Mouse (Mus musculus) midbrain, embryonic 11.5 days (tissue): Measurements from ENCODE around the gene Olfr56. TPM values are rescaled to one million over a fixed set of nuclear protein-coding genes. Genes with fewer than 3 reads are reported as not detected.

Experiments used
- ATAC-seq: fragments of 200-750 bp; cut with Nextera tagmentation; 2 replicates; pipeline ENCODE4 v1.8.0; 2017; ENCODE audit warnings: moderate TSS enrichment, moderate library complexity; ENCODE audit not compliant: low FRiP score
- DNase-seq: peaks from one replicate; pipeline ENCODE4 v3.0.0; 2015; ENCODE audit warnings: low spot score; ENCODE audit errors: missing footprints
- H3K27ac ChIP-seq: fragments of 300-500 bp; sonication (generic); 2 replicates; pipeline ENCODE4 v1.5.1; 2014; ENCODE audit warnings: low read depth, low read length
- H3K27me3 ChIP-seq: fragments of 300-500 bp; sonication (generic); 2 replicates; pipeline ENCODE4 v1.6.1; 2014; ENCODE audit warnings: mild to moderate bottlenecking, low read length, moderate library complexity, mixed read lengths; ENCODE audit not compliant: control insufficient read depth, insufficient read depth
- H3K36me3 ChIP-seq: fragments of 300-500 bp; sonication (generic); 2 replicates; pipeline ENCODE4 v1.6.1; 2014; ENCODE audit warnings: mild to moderate bottlenecking, low read length, moderate library complexity, mixed read lengths; ENCODE audit not compliant: control insufficient read depth, insufficient read depth
- H3K4me1 ChIP-seq: fragments of 300-500 bp; sonication (generic); 2 replicates; pipeline ENCODE4 v1.6.1; 2014; ENCODE audit warnings: low read length; ENCODE audit not compliant: control insufficient read depth, insufficient read depth
- H3K4me2 ChIP-seq: fragments of 300-500 bp; sonication (generic); 2 replicates; pipeline ENCODE4 v1.6.1; 2014; ENCODE audit warnings: mild to moderate bottlenecking, moderate library complexity
- H3K4me3 ChIP-seq: fragments of 300-500 bp; sonication (generic); 2 replicates; pipeline ENCODE4 v1.5.1; 2014; ENCODE audit warnings: low read depth, low read length
- H3K9ac ChIP-seq: fragments of 300-500 bp; sonication (generic); 2 replicates; pipeline ENCODE4 v1.6.1; 2014; ENCODE audit warnings: low read length
- H3K9me3 ChIP-seq: fragments of 300-500 bp; sonication (generic); 2 replicates; pipeline ENCODE4 v1.6.1; 2016; ENCODE audit warnings: low read length; ENCODE audit not compliant: control insufficient read depth
- WGBS: fragments of 180-500 bp; shearing (Covaris S2); extraction: QIAGEN DNeasy Blood & Tissue Kit; methylation state at CpG from one replicate; pipeline ENCODE4 v1.1.7; 2014; 5-methylcytosine and 5-hydroxymethylcytosine counted together
- polyA plus RNA-seq: library from polyadenylated mRNA; unstranded; fragments of >200 nt; fragmentation: Nextera tagmentation; extraction: Ambion mirVana; gene quantifications from 2 replicates; pipeline ENCODE4 v1.2.1, GENCODE M21; 2014

Olfr56 gene
- polyA plus RNA-seq, 1 experiment from 2014 or later = not detected

DNA sequence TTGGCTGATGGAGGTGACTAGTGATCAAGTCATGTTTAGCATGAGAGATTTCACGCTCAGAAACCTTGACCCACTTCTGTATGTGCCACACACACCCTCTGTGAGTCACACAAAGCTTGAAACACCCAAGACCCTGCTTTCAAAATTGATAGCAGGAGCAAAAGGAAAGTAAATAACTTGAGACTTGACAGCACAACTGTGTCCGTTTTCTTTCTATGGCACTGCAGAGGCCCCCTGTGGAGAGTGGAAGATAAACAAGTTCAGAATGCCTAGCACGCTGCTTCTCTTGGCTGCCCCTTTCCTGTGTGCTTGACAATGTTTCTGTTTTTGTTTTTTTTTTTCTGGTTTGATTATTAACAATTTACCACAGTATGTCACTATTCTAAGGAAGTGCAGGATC lies 106.2 kb downstream of the Olfr56 start:
- H3K36me3 ChIP-seq = no peaks in the 10 kb centered on the region
- no peak overlapping the region for H3K4me3 ChIP-seq
- no peak overlapping the region for H3K4me2 ChIP-seq
- H3K27me3 ChIP-seq = no peaks in the 10 kb centered on the region
- H3K9me3 ChIP-seq = no peaks in the 10 kb centered on the region
- 47% methylated on average over 3 of the region's 3 CpGs for WGBS
- ATAC-seq (no peak), DNase-seq (no peak)
- H3K4me1 ChIP-seq = no peaks in the 10 kb centered on the region; the same call in 1 of the 2 replicates
- H3K27ac ChIP-seq = no peak overlapping the region
- H3K9ac ChIP-seq = no peak overlapping the region

DNA sequence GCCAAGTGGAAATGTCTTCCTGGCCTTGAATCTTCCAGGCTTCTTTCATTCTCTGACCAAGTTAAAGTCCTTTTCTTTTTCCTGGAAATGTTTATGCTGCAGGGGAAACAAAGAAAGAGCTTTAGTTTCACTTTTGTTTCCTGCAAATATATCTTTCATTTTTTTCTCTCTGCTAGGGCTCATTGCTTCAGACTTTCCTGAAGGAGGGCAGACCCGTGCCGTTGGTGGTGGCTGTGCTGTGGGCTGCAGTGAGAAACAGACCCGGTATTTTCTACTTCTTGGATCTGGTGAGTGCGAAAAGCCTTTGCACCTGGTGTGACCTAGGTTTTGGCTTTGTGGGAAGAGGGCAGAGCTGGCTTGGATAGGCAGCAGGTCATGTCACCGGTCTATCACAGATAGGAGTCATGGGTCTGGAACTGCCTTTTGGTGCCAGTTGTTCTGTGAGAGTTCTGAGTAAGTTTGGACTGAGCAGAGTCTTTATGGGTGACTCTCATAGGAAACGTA lies 108.2 kb downstream of the Olfr56 start:
- no peaks in the 10 kb centered on the region for H3K36me3 ChIP-seq
- ATAC-seq (no peak), DNase-seq (no peak)
- no peaks in the 10 kb centered on the region for H3K9me3 ChIP-seq
- H3K4me3 ChIP-seq = no peak overlapping the region
- H3K4me1 ChIP-seq = no peaks in the 10 kb centered on the region; the same call in 1 of the 2 replicates
- 83% methylated on average over 6 of the region's 6 CpGs for WGBS
- no peaks in the 10 kb centered on the region for H3K27me3 ChIP-seq
- H3K4me2 ChIP-seq = no peak overlapping the region
- no peak overlapping the region for H3K9ac ChIP-seq
- H3K27ac ChIP-seq = no peak overlapping the region

DNA sequence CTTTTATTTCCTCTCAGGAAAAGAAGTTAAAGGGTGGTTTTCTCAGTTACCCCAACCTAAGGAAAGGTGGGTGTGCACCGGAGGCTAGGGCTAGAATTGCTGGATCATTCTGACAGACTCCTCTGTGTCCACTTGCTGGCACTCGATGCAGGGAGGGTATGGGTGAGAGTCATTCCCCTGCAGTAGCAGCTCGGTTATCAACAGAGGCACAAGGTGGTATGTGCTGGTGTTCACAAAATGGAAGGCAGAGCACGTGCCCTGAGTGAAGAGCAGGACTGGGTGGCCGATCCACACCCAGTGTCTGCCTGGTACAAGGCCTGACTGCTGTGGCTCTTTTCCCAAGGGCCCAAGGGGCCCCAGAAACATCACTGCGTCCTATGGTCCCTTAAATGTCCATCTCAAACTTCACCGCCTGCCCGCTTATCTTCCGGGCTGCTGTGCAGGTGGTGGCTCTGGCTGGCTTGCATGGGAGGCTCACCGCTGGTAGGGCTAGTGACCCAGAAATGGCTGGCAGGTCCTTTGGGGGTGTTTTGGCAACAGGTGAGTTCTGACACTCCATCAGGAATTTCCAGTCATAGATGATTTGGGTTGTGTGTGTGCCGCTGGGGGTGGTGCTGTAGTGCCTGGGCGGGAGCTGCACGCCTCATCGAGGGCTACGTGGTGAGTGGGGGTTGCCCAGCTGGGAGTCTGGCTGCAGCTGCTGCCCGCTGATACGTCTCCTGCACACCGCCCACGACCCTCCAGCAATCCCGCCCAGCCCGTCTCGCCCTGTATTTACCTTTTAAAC lies 109.3 kb downstream of the Olfr56 start:
- Histone ChIP-seq H3K9ac (no peak overlapping the region), H3K27me3 (no peaks in the 10 kb centered on the region), H3K4me3 (no peak overlapping the region), H3K36me3 (no peaks in the 10 kb centered on the region), H3K4me2 (no peak overlapping the region), H3K27ac (no peak overlapping the region), H3K9me3 (no peaks in the 10 kb centered on the region), H3K4me1 (no peaks in the 10 kb centered on the region; the same call in 1 of the 2 replicates)
- DNase-seq (no peak), ATAC-seq (peak; percentile 64; the same call in 1 of the 2 replicates)
- WGBS = 44% methylated on average over 22 of the region's 22 CpGs

DNA sequence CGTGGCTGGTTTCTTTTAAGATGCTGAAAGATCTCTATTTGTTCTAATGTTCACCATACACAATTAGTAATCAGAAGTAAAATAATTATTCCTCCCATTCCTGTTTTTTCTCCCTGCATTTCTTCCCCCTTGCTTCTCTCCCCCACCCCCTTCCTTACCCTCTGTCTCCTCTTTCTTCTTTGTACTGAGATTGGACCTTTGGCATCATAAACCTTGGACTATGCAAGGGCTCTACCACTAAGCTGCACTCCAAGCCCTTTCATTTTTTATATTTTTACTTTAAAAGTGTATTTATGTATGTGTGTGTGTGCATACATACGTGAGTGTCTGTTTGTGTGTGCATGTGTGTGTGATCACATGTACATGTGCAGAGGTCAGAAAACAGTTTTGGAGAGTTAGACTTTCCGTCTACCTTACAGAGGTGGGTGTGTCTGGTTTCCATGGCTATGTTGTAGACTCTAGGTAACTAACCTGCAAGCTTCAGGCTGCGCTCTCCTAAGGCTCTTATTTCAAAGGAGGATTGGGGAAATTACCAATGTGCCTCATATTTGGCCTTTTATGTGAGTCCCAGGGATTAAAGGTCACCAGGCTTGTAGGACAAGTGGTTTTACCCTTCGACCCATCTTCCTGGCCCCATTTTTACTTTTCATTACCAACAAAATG lies 110.4 kb downstream of the Olfr56 start:
- no peak overlapping the region for H3K27ac ChIP-seq
- no peak for DNase-seq
- H3K4me1 ChIP-seq = no peaks in the 10 kb centered on the region; the same call in 1 of the 2 replicates
- H3K4me2 ChIP-seq = no peak overlapping the region
- WGBS = 88% methylated on average over 5 of the region's 5 CpGs
- H3K36me3 ChIP-seq = no peaks in the 10 kb centered on the region
- no peaks in the 10 kb centered on the region for H3K9me3 ChIP-seq
- no peak overlapping the region for H3K4me3 ChIP-seq
- H3K27me3 ChIP-seq = no peaks in the 10 kb centered on the region
- no peak overlapping the region for H3K9ac ChIP-seq
- no peak for ATAC-seq

GRCm38 (mm10) chr11:49089735-49090507 lies 111.2 kb downstream of the Olfr56 start:
- Histone ChIP-seq H3K4me3 (no peak overlapping the region), H3K27me3 (no peaks in the 10 kb centered on the region), H3K4me1 (no peaks in the 10 kb centered on the region; the same call in 1 of the 2 replicates), H3K36me3 (no peaks in the 10 kb centered on the region), H3K27ac (no peak overlapping the region), H3K9ac (no peak overlapping the region), H3K9me3 (no peaks in the 10 kb centered on the region), H3K4me2 (no peak overlapping the region)
- no peak for ATAC-seq
- WGBS = 87% methylated on average over 3 of the region's 3 CpGs
- no peak for DNase-seq

DNA sequence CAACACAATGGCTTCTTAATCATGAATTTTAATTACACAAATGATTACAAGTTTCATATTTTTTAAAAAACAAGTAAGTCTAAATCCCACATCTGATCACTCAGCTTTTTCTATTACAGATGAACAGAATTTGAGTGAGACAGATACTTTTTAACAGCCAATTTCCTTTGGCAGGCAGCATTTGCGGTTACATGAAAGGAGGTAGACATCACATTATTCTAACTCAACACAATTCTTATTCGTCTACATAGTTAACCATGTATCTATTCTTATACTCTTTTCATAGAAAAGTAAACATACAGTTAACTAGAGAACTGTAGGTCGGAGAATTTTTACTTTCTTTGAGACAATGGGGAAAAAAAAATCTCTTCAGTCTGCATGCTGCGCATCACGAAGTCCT lies 111.9 kb downstream of the Olfr56 start:
- H3K27ac ChIP-seq = no peak overlapping the region

GRCm38 (mm10) chr11:49091171-49091570 lies 112.5 kb downstream of the Olfr56 start:
- H3K36me3 ChIP-seq = no peaks in the 10 kb centered on the region
- ATAC-seq = no peak
- no peak overlapping the region for H3K4me2 ChIP-seq
- DNase-seq = no peak
- no peaks in the 10 kb centered on the region for H3K27me3 ChIP-seq
- H3K4me3 ChIP-seq = no peak overlapping the region
- no peaks in the 10 kb centered on the region for H3K9me3 ChIP-seq
- H3K27ac ChIP-seq = no peak overlapping the region
- no peak overlapping the region for H3K9ac ChIP-seq
- 70% methylated on average over 4 of the region's 4 CpGs for WGBS
- H3K4me1 ChIP-seq = no peaks in the 10 kb centered on the region; the same call in 1 of the 2 replicates

More for the DNA sequence above, 111.9 kb downstream of the Olfr56 start:
- Histone ChIP-seq H3K27me3 (no peaks in the 10 kb centered on the region), H3K4me2 (no peak overlapping the region), H3K9me3 (no peaks in the 10 kb centered on the region), H3K36me3 (no peaks in the 10 kb centered on the region), H3K4me3 (no peak overlapping the region), H3K9ac (no peak overlapping the region), H3K4me1 (no peaks in the 10 kb centered on the region; the same call in 1 of the 2 replicates)
- 94% methylated on average over 5 of the region's 5 CpGs for WGBS
- ATAC-seq (no peak), DNase-seq (no peak)

DNA sequence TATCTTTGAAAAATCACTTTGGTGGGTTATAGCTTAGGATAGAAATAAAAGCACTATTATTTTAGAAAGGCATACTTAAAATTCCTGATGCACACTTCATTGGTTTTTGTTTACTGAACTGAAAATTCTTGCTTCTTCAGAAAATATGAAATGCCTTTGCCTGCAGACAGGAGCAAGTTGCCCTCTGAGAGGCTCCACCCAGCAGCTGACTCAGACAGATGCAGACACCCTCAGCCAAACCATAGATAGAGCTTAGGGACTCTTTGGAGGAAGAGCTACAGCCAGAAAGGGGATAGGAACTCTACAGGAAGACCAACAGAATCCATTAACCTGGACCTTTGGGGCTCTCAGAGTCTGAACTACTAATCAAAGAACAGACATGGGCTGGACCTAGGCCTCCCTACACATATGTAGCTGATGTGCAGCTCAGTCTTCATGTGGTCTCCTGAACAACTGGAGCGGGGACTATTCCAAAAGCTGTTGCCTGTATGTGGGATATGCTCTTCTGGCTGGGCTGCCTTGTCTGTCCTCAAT lies 113.4 kb downstream of the Olfr56 start:
- Histone ChIP-seq H3K27me3 (no peaks in the 10 kb centered on the region), H3K4me1 (no peaks in the 10 kb centered on the region; the same call in 1 of the 2 replicates), H3K9me3 (no peaks in the 10 kb centered on the region), H3K36me3 (no peaks in the 10 kb centered on the region), H3K4me3 (no peak overlapping the region), H3K27ac (no peak overlapping the region), H3K9ac (no peak overlapping the region), H3K4me2 (no peak overlapping the region)
- DNase-seq (no peak), ATAC-seq (no peak)
- 92% methylated on average over 1 of the region's 1 CpGs for WGBS
